Mouse (Mus musculus): ENCODE measurements around the gene Spata1.

Spata1 gene

GRCm38 (mm10) chr3:146419992-146420537 is 79.5 kb downstream of the Spata1 start:
- DNase-seq (ENCODE audit: low spot score in 2 of 2): no peak

GRCm38 (mm10) chr3:146419534-146419933 is 80.0 kb downstream of the Spata1 start:
- no peak for DNase-seq (ENCODE audit: low spot score in 2 of 2)

- DNase-seq (ENCODE audit: low spot score in 2 of 2): no peak
Observed at GRCm38 (mm10) chr3:146418901-146419300, 80.7 kb downstream of the Spata1 start.

GRCm38 (mm10) chr3:146417873-146418272 is 81.7 kb downstream of the Spata1 start:
- no peak for DNase-seq (ENCODE audit: low spot score in 2 of 2)

GRCm38 (mm10) chr3:146414555-146414954 is 85.0 kb downstream of the Spata1 start:
- DNase-seq (ENCODE audit: low spot score in 2 of 2): no peak

GRCm38 (mm10) chr3:146413992-146414391 is 85.6 kb downstream of the Spata1 start:
- DNase-seq (ENCODE audit: low spot score in 2 of 2): no peak

- no peak for DNase-seq (ENCODE audit: low spot score in 2 of 2)
Observed at GRCm38 (mm10) chr3:146413016-146413415, 86.5 kb downstream of the Spata1 start.

GRCm38 (mm10) chr3:146412480-146412879 is 87.1 kb downstream of the Spata1 start:
- no peak for DNase-seq (ENCODE audit: low spot score in 2 of 2)

- DNase-seq (ENCODE audit: low spot score in 2 of 2): no peak
Observed at GRCm38 (mm10) chr3:146412008-146412407, 87.5 kb downstream of the Spata1 start.

GRCm38 (mm10) chr3:146410114-146410513 is 89.4 kb downstream of the Spata1 start:
- no peak for DNase-seq (ENCODE audit: low spot score in 2 of 2)
